Mouse (Mus musculus): Measurements from ENCODE around the gene Vwa8.

The Vwa8 gene

GRCm38 (mm10) chr14:78848941-78849911 lies at the start of gene Vwa8:
TSS of gene Vwa8 (plus strand) at chr14:78849052.
- DNase-seq (ENCODE audit: low spot score in 2 of 2) = peak; percentile 62 to 65

DNA sequence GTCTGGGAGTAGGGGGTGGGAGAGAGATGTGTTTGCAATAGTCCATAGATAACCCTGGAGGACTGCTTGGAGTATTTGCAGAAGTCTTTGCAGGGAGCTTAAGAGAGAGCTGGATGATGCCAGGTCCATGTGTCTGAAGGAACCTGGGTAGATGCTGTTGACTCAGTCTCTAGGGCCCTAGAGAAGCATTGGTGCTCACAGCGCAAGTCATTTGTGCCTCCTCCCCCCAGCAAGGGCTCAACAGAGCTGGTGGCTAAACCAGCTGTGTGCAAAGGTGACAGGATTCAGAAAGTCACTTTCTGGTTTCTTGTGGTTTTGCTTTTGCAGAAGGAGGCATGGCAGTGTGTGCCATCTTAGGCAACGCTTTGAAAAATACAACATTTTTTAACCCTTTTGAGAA lies 46.5 kb upstream of the Vwa8 start:
- no peak for DNase-seq (ENCODE audit: low spot score in 2 of 2)

DNA sequence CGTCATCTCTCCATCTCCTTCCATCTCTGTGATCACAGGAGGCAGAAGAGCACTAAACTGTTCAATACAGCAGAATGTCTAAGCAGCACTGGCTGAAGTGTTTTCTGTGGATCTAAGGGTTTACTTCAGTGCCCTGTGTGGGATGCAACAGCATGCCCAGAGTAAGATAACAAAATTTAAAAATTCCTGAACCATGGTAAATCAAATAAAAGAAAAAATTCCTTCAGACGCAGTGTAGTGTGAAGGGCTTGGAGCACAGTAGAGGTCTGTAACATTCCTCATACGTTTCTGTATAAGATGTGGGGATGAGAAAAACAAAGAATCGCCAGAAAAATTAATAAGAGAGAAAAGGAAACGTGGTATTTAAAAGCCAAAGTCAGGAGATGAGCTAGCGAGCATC lies 44.9 kb upstream of the Vwa8 start:
- no peak for DNase-seq (ENCODE audit: low spot score in 2 of 2)

DNA sequence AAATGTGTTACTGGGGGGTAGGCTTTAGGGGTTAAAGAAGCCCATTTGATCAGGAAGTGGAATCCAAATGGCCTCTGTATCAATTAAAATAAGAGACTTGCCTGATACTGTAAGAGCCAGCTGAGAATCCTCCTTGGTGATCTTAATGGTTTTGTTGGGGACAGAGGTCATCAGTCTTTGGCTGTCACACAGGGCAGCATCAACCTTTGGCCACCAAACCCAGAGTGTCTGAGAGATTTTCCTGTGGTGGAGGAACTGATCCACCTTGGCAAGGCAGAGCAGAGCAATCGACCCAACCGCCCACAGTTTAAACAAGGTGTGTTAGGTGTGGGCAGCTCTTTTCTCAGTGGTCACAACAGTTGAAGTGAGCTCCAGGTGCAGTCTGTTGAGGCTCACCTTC lies 36.0 kb upstream of the Vwa8 start:
- no peak for DNase-seq (ENCODE audit: low spot score in 2 of 2)

DNA sequence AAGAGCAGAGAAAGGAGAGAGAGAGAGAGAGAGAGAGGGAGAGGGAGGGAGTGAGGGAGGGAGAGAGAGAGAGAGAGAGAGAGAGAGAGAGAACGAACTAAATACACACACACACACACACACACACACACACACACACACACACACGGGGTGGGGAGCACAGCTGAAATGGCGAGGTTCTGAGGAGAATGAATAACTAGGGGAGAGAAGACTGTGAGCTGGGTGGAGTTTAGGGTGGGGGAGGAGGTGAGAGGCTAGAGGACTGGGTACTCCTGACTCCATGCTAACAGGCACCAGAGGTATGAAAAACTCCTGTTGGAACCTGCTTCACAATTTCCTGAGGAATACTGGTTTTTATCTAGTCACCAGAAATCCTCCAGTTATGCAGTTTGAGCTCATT lies 32.4 kb upstream of the Vwa8 start:
- no peak for DNase-seq (ENCODE audit: low spot score in 2 of 2)

DNA sequence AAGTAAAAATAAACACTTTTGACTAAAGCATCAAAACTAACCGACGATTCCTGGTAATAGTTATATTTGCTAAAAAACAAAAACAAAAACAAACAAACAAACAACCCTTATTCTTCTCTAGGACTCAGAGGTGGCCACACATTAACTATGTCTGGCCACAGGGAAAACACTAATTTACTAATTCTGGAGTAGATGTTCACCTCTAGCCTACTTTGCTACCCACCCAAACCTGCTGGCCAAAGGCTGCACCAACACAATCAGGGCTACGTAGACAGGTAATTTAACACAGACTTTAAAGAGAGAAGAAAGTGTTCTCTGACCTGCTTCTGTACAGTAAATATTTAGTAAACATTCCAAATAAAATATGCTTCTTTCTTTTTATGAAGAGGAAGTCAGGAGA lies 31.2 kb upstream of the Vwa8 start:
- DNase-seq (ENCODE audit: low spot score in 2 of 2) = no peak

DNA sequence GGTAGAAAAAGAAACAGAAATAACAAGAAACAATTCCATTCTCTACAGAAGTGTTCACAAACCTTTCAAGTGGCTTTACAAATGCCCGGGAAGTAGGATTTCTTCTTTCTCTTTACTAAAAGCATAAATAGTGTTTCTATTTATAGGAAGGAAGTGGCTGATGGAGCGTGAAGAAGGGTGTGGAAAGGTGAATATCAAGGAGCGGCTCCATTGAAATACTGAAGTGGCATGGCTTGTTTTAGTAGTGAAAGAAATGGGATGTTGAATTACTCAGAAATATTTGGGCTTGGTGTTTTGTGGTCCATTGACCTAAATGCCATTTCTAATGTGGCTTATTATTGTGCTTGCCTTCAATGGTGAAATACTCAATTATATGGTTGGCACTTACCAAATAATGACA lies 30.4 kb upstream of the Vwa8 start:
- DNase-seq (ENCODE audit: low spot score in 2 of 2) = no peak

DNA sequence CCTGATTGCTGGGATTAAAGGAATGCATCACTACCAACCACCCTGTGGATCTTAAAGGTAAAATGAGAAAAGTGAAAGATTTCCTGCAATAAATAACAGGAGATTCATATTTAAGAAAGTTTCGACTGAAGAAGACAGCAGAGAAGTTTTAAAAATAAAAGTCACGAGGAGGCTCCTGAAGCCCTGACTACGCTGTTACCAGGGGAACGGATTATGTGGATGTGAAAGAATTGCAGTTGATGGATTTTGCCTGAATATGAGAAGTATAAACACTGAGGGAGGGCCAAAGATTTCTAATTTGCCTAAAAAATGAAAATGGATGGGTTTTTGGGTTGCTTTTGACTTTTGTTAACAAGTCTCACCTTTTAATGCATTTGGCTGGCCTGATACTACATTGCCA lies 24.8 kb upstream of the Vwa8 start:
- no peak for DNase-seq (ENCODE audit: low spot score in 2 of 2)

- no peak for DNase-seq (ENCODE audit: low spot score in 2 of 2)
Observed at GRCm38 (mm10) chr14:78824507-78824906, 24.3 kb upstream of the Vwa8 start.

DNA sequence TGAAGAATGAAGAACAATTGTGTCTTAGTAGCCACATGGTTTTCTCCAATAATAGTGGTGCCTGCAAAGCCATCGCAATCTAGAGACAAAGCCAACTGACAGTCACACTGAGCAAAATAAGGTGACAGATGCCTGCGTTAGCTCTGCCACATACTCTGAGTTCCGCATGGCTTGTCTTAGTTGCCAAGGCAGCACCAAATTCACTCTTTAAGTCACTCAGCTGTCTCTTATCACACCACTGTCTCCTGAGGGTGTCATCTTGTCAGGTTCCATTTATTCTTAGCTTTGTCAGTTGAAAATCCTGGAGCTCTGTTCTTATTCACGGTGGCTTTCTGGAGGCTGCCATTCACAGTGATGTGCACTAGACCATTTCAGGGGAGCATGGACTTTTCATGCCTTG lies 17.7 kb upstream of the Vwa8 start:
- DNase-seq (ENCODE audit: low spot score in 2 of 2) = no peak

GRCm38 (mm10) chr14:78847948-78848347 lies 904 bp upstream of the Vwa8 start:
- no peak for DNase-seq (ENCODE audit: low spot score in 2 of 2)

DNA sequence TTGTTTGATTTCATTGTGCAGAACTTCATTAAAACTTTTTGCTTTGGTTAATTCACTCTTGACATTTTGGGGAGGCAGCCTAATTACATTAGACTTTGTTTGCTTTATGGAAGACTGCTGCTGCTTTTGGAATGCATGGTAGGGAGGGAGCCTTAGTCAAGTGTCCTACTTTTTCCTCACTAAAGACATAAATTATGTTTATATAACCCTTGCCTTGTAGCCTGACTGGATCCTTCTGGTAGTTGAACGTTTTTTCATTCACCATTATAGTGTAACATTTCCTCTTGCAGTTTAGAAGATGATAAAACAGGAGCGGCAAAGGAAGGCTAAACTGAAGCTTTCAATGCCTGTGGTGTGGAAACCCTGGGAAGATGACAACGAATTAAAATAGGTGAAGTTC lies 375 bp upstream of the Vwa8 start:
- DNase-seq (ENCODE audit: low spot score in 2 of 2) = no peak

GRCm38 (mm10) chr14:78849961-78850578 lies 1.2 kb downstream of the Vwa8 start:
- no peak for DNase-seq (ENCODE audit: low spot score in 2 of 2)

DNA sequence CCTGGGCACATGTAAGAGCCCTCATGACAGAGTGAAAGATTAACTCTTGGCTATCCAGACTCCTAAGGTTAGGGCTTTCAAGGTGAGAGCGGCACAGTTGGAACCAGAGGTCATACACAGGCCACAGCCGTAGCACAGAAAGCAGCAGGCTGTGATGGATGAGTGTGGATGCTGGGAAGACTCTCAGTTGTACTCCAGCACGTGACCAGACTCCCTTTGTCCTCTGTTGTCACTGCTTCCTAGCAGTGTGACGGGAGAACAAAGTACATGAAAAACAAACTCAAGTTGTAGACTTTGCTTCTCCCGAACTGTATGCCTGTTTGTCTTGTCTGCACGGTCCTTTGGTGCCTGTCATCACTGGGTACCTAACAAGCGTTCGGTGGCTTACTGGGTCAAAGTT lies 1.8 kb downstream of the Vwa8 start:
- DNase-seq (ENCODE audit: low spot score in 2 of 2) = no peak

- no peak for DNase-seq (ENCODE audit: low spot score in 2 of 2)
Observed at GRCm38 (mm10) chr14:78851366-78851765, 2.5 kb downstream of the Vwa8 start.

DNA sequence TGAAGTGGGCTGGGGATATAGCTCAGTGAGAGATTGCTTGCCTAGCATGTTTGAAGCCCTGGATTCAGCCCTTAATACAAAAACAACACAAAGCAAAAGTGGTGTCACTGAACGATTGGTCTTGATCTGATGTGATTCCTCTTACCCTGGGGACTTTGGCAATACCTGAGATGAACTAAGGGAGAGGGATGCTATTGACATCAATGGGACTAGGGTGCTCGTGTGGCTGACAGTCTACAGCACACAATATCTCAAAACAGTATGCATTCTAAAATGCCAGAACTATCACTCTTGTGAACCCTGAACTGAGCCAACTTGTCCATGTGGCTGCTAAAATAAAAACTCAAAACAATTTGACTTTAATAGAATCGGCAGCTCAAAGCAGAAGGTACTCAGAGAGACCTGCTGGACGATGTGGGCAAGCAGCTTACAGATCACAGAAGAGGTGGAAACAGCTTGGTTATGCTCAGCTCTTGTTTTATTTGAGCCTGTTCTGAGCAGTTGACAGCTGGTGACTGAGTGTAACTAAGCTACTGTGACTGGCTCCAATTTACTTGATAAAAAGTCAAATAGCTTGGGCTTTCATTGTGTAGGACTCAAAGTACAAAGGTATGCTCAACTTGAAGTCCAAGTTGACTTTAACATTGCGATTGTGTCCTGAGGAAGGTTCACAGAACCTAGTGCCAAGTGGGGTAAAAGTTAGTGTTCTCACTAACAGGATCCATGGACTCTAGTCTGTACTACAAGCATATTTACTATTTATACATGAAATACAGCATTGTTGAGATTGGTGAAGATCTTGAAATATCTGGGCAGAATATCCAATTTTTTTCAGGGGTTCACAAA lies 3.8 kb downstream of the Vwa8 start:
- no peak for DNase-seq (ENCODE audit: low spot score in 2 of 2)

DNA sequence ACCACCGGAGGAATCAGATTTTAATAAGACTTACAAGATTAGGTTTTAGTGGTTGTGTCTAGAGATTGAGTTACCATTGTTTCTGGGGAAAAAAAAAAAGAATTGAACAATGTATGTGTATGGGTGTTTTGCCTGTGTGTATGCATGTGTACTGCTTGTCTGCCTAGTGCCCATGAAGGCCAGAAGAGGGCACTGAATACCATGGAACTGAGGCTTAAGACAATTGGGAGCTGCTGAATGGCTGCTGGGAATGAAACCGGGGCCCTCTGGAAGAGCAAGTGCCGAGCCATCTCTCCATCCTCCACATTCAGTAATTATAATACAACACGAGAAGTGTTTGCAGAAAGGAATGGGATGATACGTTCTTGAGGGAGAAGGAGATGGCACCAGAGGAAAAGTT lies 12.3 kb downstream of the Vwa8 start:
- no peak for DNase-seq (ENCODE audit: low spot score in 2 of 2)

GRCm38 (mm10) chr14:78870036-78870435 lies 21.2 kb downstream of the Vwa8 start:
- no peak for DNase-seq (ENCODE audit: low spot score in 2 of 2)

GRCm38 (mm10) chr14:78877176-78877575 lies 28.3 kb downstream of the Vwa8 start:
- DNase-seq (ENCODE audit: low spot score in 2 of 2) = no peak

DNA sequence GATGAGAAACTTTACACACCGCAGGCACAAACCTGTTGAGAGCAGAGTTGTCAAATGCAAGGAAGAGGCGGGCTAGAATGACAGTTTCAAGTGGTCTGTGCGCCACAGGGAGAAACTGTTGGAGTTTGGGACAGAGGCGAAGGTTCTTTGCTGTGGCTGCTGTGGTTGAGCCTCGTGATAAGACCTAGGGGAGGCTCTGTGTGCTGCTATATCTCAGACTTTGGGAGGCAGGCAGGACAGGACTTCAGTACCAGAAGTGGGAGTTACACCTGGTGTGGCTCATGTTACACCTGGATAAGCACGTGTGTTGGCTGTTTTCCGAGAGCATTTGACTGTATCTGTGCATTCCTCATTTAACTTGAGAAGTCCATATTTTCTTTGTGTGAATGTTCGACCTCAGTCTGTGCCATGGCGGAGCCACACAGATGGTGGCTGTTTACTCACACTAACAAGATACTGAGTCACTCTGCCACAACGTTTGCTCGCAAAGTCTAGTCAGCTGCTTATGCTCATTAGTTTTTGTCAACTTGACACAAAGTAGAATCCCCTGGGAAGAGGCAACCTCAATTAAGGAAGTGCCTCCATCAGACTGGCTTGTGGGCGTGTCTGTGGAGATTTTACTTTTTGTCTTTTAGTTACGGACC lies 29.7 kb downstream of the Vwa8 start:
- DNase-seq (ENCODE audit: low spot score in 2 of 2) = no peak

- no peak for DNase-seq (ENCODE audit: low spot score in 2 of 2)
Observed at GRCm38 (mm10) chr14:78880879-78881278, 32.0 kb downstream of the Vwa8 start.

DNA sequence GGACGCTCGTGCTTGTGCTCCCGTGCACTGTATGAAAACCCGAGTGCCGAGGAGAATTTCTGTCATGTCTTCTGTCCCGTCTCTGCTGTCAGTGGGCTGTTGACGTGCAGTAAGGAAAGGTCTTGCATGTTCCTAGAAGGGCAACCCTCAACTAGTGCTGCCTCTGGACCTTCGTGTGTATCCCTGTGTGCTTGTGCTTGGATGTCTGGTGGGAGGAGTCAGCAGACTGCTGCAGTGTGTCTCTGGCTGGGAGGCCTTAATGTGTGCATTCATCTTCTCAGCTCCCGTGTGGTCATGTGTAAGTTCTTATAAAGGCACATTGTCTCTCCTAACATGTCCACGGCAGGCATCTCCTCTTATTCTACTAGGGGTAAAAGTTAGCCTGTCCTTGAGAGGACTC lies 32.7 kb downstream of the Vwa8 start:
- no peak for DNase-seq (ENCODE audit: low spot score in 2 of 2)
